In the genomic region with DNA sequence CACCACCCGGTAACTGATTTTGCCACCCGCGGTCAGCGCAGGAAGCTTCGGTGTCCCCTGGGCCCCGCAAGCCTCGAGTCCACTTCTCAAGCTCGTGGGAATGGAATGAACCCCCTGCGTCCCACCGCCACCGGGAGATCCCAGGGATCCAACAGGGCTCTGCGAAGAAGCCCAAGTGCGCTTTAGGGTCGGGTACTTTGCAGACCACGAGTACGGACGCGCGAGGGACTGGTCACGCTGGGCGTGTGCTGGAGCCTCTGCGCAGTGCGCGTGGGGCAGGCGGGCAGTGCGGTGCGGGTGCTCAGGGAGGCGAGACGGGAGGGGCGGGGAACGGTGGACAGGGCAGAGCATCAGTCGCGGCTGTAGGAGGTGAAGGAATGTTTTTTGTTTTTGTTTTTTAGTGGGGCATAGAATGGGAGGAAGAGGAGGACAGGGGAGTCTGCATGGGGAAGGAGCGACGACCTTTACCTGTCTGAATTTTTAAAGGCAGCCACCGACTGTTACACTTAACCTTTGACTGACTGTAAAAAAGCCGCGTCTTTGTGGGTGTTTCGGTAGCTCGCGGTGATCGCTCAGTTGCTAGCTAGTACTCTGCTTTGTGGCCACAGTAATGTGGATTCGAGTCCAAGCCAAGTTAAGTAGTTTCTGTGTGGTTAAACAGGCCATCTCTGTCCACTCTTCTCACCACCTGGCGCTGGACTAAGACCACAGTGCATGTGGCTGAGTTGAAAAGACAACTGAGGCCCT, we compare ENCODE assay signal across 9 mouse cellular contexts. TPM values are rescaled to one million over a fixed set of nuclear protein-coding genes. Genes with fewer than 3 reads are reported as not detected.
DNase-seq lines count a peak whose midpoint lies in the region; ATAC-seq and TF ChIP-seq lines count a peak whose summit lies in the region.
"Had no signal": no experiment of that assay in that cellular context is flagged by ENCODE, and none has a peak within 500 bp of the region (broad histone marks: within the 10 kb centered on the region; RNA-seq: fewer than 3 reads in every experiment).

No protein-coding gene starts in this region.

- DNase-seq in heart, adult 18-20 months, result no peak
- DNase-seq in right cerebral cortex, postnatal 25 days, result no peak
- no peak for DNase-seq in cerebellum, adult 18-20 months

- peak overlapping the region; percentile 70 for H3K9ac ChIP-seq in heart, embryonic 14.5 days (ENCODE audit: low read length)
- peak overlapping the region; percentile 65 for H3K9ac ChIP-seq in embryonic facial prominence, embryonic 13.5 days
- no peak overlapping the region for H3K9ac ChIP-seq in intestine, postnatal 0 days (ENCODE audit: low read depth, low read length)
- H3K9ac ChIP-seq in neural tube, embryonic 12.5 days, result peak overlapping the region; percentile 33; the same call in 1 of the 2 replicates

- no peak for TF ChIP-seq CTCF in intestine, postnatal 0 days (IDR thresholded peaks at IDR 0.05; ENCODE audit: low read depth)

- 3% methylated on average over 44 of the region's 44 CpGs for WGBS in heart, embryonic 14.5 days
- WGBS in embryonic facial prominence, embryonic 13.5 days, result 2% methylated on average over 44 of the region's 44 CpGs
- whole genome bisulfite sequencing in intestine, postnatal 0 days, result 5% methylated on average over 44 of the region's 44 CpGs
- 2% methylated on average over 44 of the region's 44 CpGs for WGBS in neural tube, embryonic 12.5 days

- H3K4me3 ChIP-seq in heart, embryonic 14.5 days (ENCODE audit: control insufficient read depth in 1 of 2, insufficient read depth in 1 of 2, low read depth in 1 of 2, low read length in 2 of 2), result peak overlapping the region; percentile 52 to 53
- H3K4me3 ChIP-seq in embryonic facial prominence, embryonic 13.5 days, result peak overlapping the region; percentile 43
- H3K4me3 ChIP-seq in intestine, postnatal 0 days (ENCODE audit: low read depth, low read length), result peak overlapping the region; percentile 36
- H3K4me3 ChIP-seq in neural tube, embryonic 12.5 days, result peak overlapping the region; percentile 35

- peak overlapping the region; percentile 95 for H3K4me2 ChIP-seq in heart, embryonic 14.5 days (ENCODE audit: low read length)
- H3K4me2 ChIP-seq in embryonic facial prominence, embryonic 13.5 days, result peak overlapping the region; percentile 75
- H3K4me2 ChIP-seq in intestine, postnatal 0 days (replicated peaks; ENCODE audit: low read depth), result peak overlapping the region; percentile 67
- peak overlapping the region; percentile 73 for H3K4me2 ChIP-seq in neural tube, embryonic 12.5 days (replicated peaks)

- H3K4me1 ChIP-seq in heart, embryonic 14.5 days (ENCODE audit: control insufficient read depth in 2 of 2, insufficient read depth in 2 of 2, low read length in 2 of 2), result peaks cover 0 to 2% of the 10 kb centered on the region in 2 experiments; a peak in 1 of 4 replicates
- peaks cover 5% of the 10 kb centered on the region for H3K4me1 ChIP-seq in embryonic facial prominence, embryonic 13.5 days
- 0 out of 2 replicates have a peak, but pooled peaks cover 4% of the 10 kb centered on the region for H3K4me1 ChIP-seq in intestine, postnatal 0 days (replicated peaks; ENCODE audit: control insufficient read depth, insufficient read depth, low read length)
- peaks cover 7% of the 10 kb centered on the region for H3K4me1 ChIP-seq in neural tube, embryonic 12.5 days

- no peak for ATAC-seq in heart, embryonic 14.5 days (ENCODE audit: insufficient number of reproducible peaks, insufficient read depth, low FRiP score, low read depth)
- no peak for ATAC-seq in embryonic facial prominence, embryonic 13.5 days (ENCODE audit: insufficient number of reproducible peaks, insufficient read depth, low FRiP score, low TSS enrichment, low read depth)
- no peak for ATAC-seq in intestine, postnatal 0 days
- no peak for ATAC-seq in neural tube, embryonic 12.5 days (ENCODE audit: low FRiP score, low read depth)
- no peak for ATAC-seq in activated CD4-positive, CD25-positive, alpha-beta regulatory T cell, adult 4 months

- no peaks in the 10 kb centered on the region for H3K36me3 ChIP-seq in heart, embryonic 14.5 days (ENCODE audit: control insufficient read depth, insufficient read depth, low read length)
- no peaks in the 10 kb centered on the region for H3K36me3 ChIP-seq in embryonic facial prominence, embryonic 13.5 days
- no peaks in the 10 kb centered on the region for H3K36me3 ChIP-seq in intestine, postnatal 0 days (ENCODE audit: control insufficient read depth, insufficient read depth)
- no peaks in the 10 kb centered on the region for H3K36me3 ChIP-seq in neural tube, embryonic 12.5 days

- H3K27ac ChIP-seq in heart, embryonic 14.5 days (replicated peaks in 1 of 2; ENCODE audit: control insufficient read depth in 1 of 2, insufficient read depth in 1 of 2, low read depth in 2 of 2, low read length in 2 of 2), result no peak overlapping the region
- no peak overlapping the region for H3K27ac ChIP-seq in embryonic facial prominence, embryonic 13.5 days
- H3K27ac ChIP-seq in intestine, postnatal 0 days (ENCODE audit: low read depth, low read length), result no peak overlapping the region
- H3K27ac ChIP-seq in neural tube, embryonic 12.5 days, result no peak overlapping the region

- H3K9me3 ChIP-seq in heart, embryonic 14.5 days (ENCODE audit: control insufficient read depth, low read length), result no peaks in the 10 kb centered on the region
- H3K9me3 ChIP-seq in embryonic facial prominence, embryonic 13.5 days, result no peaks in the 10 kb centered on the region
- H3K9me3 ChIP-seq in intestine, postnatal 0 days (ENCODE audit: control insufficient read depth), result no peaks in the 10 kb centered on the region
- no peaks in the 10 kb centered on the region for H3K9me3 ChIP-seq in neural tube, embryonic 12.5 days

- H3K27me3 ChIP-seq in heart, embryonic 14.5 days (ENCODE audit: control insufficient read depth, insufficient read depth, low read length), result peaks cover 38% of the 10 kb centered on the region
- H3K27me3 ChIP-seq in embryonic facial prominence, embryonic 13.5 days, result peaks cover 83% of the 10 kb centered on the region
- H3K27me3 ChIP-seq in intestine, postnatal 0 days (replicated peaks; ENCODE audit: control insufficient read depth, insufficient read depth, low read length), result peaks cover 29% of the 10 kb centered on the region
- peaks cover 48% of the 10 kb centered on the region for H3K27me3 ChIP-seq in neural tube, embryonic 12.5 days (replicated peaks)

RNA-seq across cellular contexts. Expression of a gene that starts 23.0 kb away (rescaled TPM):
- polyA plus RNA-seq in heart, embryonic 14.5 days (2014; fragmentation: Nextera tagmentation; extraction: Ambion mirVana), result 0.66 and 1.0 TPM in 2 replicates
- not detected for total RNA-seq in heart, adult 18-20 months (2021)
- polyA plus RNA-seq in embryonic facial prominence, embryonic 13.5 days (2015; fragmentation: Nextera tagmentation; extraction: Ambion mirVana), result 0.20 TPM in 1 of 2 replicates, not detected in the other
- polyA plus RNA-seq in intestine, postnatal 0 days (2015; fragmentation: Nextera tagmentation; extraction: Ambion mirVana), result 0.54 and 0.56 TPM in 2 replicates
- polyA plus RNA-seq in neural tube, embryonic 12.5 days (2016; fragmentation: Nextera tagmentation; extraction: Ambion mirVana), result not detected in 2 replicates
- polyA plus RNA-seq in activated CD4-positive, CD25-positive, alpha-beta regulatory T cell, adult 4 months (2017; shearing (Covaris generic)), result under 1 TPM in 1 of 2 experiments, not detected in 1; 0.32 TPM
- polyA plus RNA-seq: large intestine, adult 2 months had no signal

RNA-seq across cellular contexts. Expression of a gene that starts 49.9 kb away (rescaled TPM):
- polyA plus RNA-seq in heart, embryonic 14.5 days (2014; fragmentation: Nextera tagmentation; extraction: Ambion mirVana), result 10.8 and 11.7 TPM in 2 replicates
- 100 to 1,000 TPM; 279 to 290 TPM for total RNA-seq in heart, adult 18-20 months (2021)
- polyA plus RNA-seq in embryonic facial prominence, embryonic 13.5 days (2015; fragmentation: Nextera tagmentation; extraction: Ambion mirVana), result 1.5 and 1.9 TPM in 2 replicates
- polyA plus RNA-seq in intestine, postnatal 0 days (2015; fragmentation: Nextera tagmentation; extraction: Ambion mirVana), result 0.07 TPM in 1 of 2 replicates, not detected in the other
- polyA plus RNA-seq in neural tube, embryonic 12.5 days (2016; fragmentation: Nextera tagmentation; extraction: Ambion mirVana), result 1.9 and 2.7 TPM in 2 replicates
- polyA plus RNA-seq in activated CD4-positive, CD25-positive, alpha-beta regulatory T cell, adult 4 months (2017; shearing (Covaris generic)), result not detected
